Mouse (Mus musculus) cerebellum, adult 2 months (tissue): ENCODE results near the gene Dnajc28.

Source experiments
- CTCF ChIP-seq: fragments of 200-500 bp; IDR thresholded peaks from 2 replicates; pipeline ENCODE4 v1.5.1; 2011; ENCODE audit warnings: low read depth, mild to moderate bottlenecking, control low read depth, low read length, moderate library complexity, borderline replicate concordance; ENCODE audit not compliant: insufficient read depth
- POLR2A ChIP-seq: fragments of 200-500 bp; IDR thresholded peaks from 2 replicates; pipeline ENCODE4 v1.6.1; 2011; ENCODE audit warnings: low read length, control low read depth, borderline replicate concordance; ENCODE audit not compliant: insufficient read depth

DNA sequence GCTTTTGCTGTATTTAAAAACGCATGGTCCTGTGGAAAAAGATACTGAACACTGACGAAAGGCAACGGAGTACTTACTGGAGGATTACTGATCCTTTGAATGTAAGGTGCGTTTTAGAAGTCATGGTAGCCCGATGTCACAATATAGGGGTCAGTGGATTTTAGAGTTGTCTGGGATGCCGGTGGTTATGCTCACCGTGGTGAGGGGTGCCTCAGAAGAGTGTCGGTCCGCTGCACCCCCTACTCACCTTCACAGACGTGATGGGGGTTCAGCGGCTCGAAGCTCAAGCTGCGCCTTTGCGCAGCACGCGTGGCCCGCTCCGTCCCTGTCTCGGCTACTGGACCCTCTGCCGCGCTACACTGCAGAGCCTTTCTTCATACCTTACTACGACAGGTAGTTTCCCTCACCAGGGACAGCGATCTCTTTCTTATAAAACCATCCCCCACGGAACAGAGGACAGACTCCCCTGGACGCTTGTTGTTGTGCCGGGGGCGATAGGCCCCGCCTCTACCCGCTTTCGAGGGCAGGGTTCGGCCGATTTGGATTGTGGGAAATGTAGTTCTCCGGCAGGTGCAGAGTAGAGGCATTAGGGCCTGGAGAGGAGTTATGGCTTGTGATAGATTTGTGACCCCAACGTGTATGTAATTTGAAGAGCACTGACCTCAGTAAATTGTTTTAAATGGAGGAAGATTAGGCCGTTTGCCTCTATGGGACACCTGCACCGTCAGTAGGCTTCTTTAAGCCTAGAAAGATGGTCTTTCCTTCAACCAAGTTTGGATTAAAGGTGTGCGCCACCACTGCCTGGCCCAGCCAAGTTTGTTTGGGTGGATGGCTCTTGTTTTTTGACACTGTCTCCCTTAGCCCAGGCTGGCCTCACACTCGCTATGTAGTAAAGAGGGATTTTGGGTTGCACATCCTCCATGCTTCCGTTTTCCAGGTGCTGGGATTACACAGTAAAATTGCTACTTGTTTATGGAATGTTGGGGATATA is at the start of gene Dnajc28:
- TF ChIP-seq CTCF = no peak
- peak; percentile 97; the same call in 1 of the 2 replicates for TF ChIP-seq POLR2A
